Mouse (Mus musculus): ENCODE data around the gene Cep170b. TPM values are rescaled to one million over a fixed set of nuclear protein-coding genes. Genes with fewer than 3 reads are reported as not detected.

Gene Cep170b
- total and polyA plus RNA-seq, 2 experiments from 2014 or later: 46.4 to 140 TPM

DNA sequence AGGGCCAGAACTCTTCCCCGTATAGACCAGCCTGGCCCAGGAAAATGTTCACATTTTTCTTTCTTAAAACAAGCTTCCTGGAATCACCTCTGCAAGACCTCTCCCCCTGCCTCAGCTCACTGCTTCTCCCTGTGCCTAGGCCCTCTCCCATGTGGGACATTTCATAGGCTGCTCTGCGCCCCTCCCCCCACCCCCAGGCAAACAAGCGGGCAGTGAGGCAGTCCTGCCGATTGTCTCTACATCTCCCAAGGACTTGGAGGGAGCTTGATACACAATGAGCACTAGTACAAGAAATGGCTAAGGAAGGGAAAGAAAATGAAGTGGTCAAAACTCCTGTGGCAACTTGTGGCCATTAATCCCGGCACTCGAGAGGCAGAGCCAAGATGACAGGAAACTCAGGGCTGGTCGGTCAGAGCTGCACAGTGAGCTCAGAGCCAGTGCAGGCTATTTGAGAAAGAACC, 74.1 kb downstream of the Cep170b start:
- Histone ChIP-seq H3K4me2 (ENCODE audit: low read depth, low read length, poor library complexity, severe bottlenecking) (no peak overlapping the region), H3K9me3 (ENCODE audit: low read length) (no peaks in the 10 kb centered on the region), H3K4me3 (ENCODE audit: low read depth, low read length) (no peak overlapping the region), H3K4me1 (ENCODE audit: insufficient read depth, low read length) (no peaks in the 10 kb centered on the region), H3K27me3 (ENCODE audit: insufficient read depth, low read length) (no peaks in the 10 kb centered on the region), H3K9ac (replicated peaks; ENCODE audit: low read length, poor library complexity, severe bottlenecking) (no peak overlapping the region), H3K36me3 (ENCODE audit: insufficient read depth, low read length) (no peaks in the 10 kb centered on the region), H3K27ac (ENCODE audit: low read depth, low read length) (no peak overlapping the region)
- TF ChIP-seq CTCF (IDR thresholded peaks at IDR 0.05): no peak
- 27% methylated on average over 7 of the region's 7 CpGs for WGBS
- ATAC-seq (ENCODE audit: low FRiP score) (no peak), DNase-seq (ENCODE audit: low spot score) (no peak)

DNA sequence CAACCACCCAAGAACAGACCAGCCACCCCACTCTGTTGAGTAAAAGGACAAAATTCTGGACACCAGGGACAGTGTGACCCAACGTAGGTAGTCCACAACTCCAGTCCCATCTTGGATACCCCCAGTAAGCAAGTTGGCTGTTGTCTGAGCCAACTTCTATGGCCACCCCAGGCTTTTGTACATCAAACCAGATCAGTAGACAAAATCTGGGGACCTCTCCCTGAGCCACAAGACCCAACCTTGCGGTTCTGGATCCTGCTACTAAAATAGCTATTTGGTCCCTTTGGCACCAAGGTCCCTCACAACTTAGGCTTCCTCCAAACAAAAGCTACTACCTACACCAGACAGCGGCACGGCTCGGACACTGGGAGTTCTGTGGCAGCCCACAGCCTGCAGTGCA, 74.7 kb downstream of the Cep170b start:
- DNase-seq (ENCODE audit: low spot score) (no peak), ATAC-seq (ENCODE audit: low FRiP score) (no peak)
- H3K4me2 ChIP-seq (ENCODE audit: low read depth, low read length, poor library complexity, severe bottlenecking): no peak overlapping the region
- no peaks in the 10 kb centered on the region for H3K9me3 ChIP-seq (ENCODE audit: low read length)
- H3K27me3 ChIP-seq (ENCODE audit: insufficient read depth, low read length): no peaks in the 10 kb centered on the region
- TF ChIP-seq CTCF (IDR thresholded peaks at IDR 0.05): no peak
- no peak overlapping the region for H3K27ac ChIP-seq (ENCODE audit: low read depth, low read length)
- 87% methylated on average over 5 of the region's 5 CpGs for WGBS
- H3K36me3 ChIP-seq (ENCODE audit: insufficient read depth, low read length): no peaks in the 10 kb centered on the region
- no peak overlapping the region for H3K9ac ChIP-seq (replicated peaks; ENCODE audit: low read length, poor library complexity, severe bottlenecking)
- no peaks in the 10 kb centered on the region for H3K4me1 ChIP-seq (ENCODE audit: insufficient read depth, low read length)
- H3K4me3 ChIP-seq (ENCODE audit: low read depth, low read length): no peak overlapping the region

GRCm38 (mm10) chr12:112795466-112796104, 75.3 kb downstream of the Cep170b start:
- H3K9me3 ChIP-seq (ENCODE audit: low read length): no peaks in the 10 kb centered on the region
- DNase-seq (ENCODE audit: low spot score) (no peak), ATAC-seq (ENCODE audit: low FRiP score) (no peak)
- H3K27me3 ChIP-seq (ENCODE audit: insufficient read depth, low read length): peaks cover 2% of the 10 kb centered on the region; the same call in 1 of the 2 replicates
- H3K36me3 ChIP-seq (ENCODE audit: insufficient read depth, low read length): no peaks in the 10 kb centered on the region
- no peak overlapping the region for H3K9ac ChIP-seq (replicated peaks; ENCODE audit: low read length, poor library complexity, severe bottlenecking)
- H3K4me3 ChIP-seq (ENCODE audit: low read depth, low read length): no peak overlapping the region
- WGBS: 57% methylated on average over 10 of the region's 18 CpGs
- H3K4me1 ChIP-seq (ENCODE audit: insufficient read depth, low read length): no peaks in the 10 kb centered on the region
- no peak overlapping the region for H3K27ac ChIP-seq (ENCODE audit: low read depth, low read length)
- TF ChIP-seq CTCF (IDR thresholded peaks at IDR 0.05): no peak
- no peak overlapping the region for H3K4me2 ChIP-seq (ENCODE audit: low read depth, low read length, poor library complexity, severe bottlenecking)

Small RNAs within 50 kb of the gene (microRNA-seq; reads per million reads assigned to microRNA genes)
- 2.0 reads per million for gene Mir6940 (ENCODE audit: borderline number of aligned reads)

Other genes with a start within 250 kb of the Cep170b start
- gene A530016L24Rik, start 231.0 kb upstream of the Cep170b start, total RNA-seq (2014; rRNA removed): 0.05 TPM in 1 of 2 replicates, not detected in the other
- 0.05 TPM in 1 of 2 replicates, not detected in the other for gene A530016L24Rik, start 231.0 kb upstream of the Cep170b start, polyA plus RNA-seq (2015; fragmentation: Nextera tagmentation; extraction: Ambion mirVana)
- gene Tmem179, start 203.7 kb upstream of the Cep170b start, total RNA-seq (2014; rRNA removed): 118 and 132 TPM in 2 replicates
- 124 and 126 TPM in 2 replicates for gene Tmem179, start 203.7 kb upstream of the Cep170b start, polyA plus RNA-seq (2015; fragmentation: Nextera tagmentation; extraction: Ambion mirVana)
- 3.6 and 3.7 TPM in 2 replicates for gene Inf2, start 131.7 kb upstream of the Cep170b start, total RNA-seq (2014; rRNA removed)
- 1.3 TPM in 2 replicates for gene Inf2, start 131.7 kb upstream of the Cep170b start, polyA plus RNA-seq (2015; fragmentation: Nextera tagmentation; extraction: Ambion mirVana)
- gene Adssl1, start 100.4 kb upstream of the Cep170b start, total RNA-seq (2014; rRNA removed): 2.0 and 4.1 TPM in 2 replicates
- 8.2 and 9.4 TPM in 2 replicates for gene Adssl1, start 100.4 kb upstream of the Cep170b start, polyA plus RNA-seq (2015; fragmentation: Nextera tagmentation; extraction: Ambion mirVana)
- gene Siva1, start 75.8 kb upstream of the Cep170b start, total RNA-seq (2014; rRNA removed): 24.0 and 25.4 TPM in 2 replicates
- gene Siva1, start 75.8 kb upstream of the Cep170b start, polyA plus RNA-seq (2015; fragmentation: Nextera tagmentation; extraction: Ambion mirVana): 43.4 and 45.5 TPM in 2 replicates
- 201 and 208 TPM in 2 replicates for gene Akt1, start 45.6 kb upstream of the Cep170b start, total RNA-seq (2014; rRNA removed)
- 93.1 and 93.3 TPM in 2 replicates for gene Akt1, start 45.6 kb upstream of the Cep170b start, polyA plus RNA-seq (2015; fragmentation: Nextera tagmentation; extraction: Ambion mirVana)
- 0.94 and 1.5 TPM in 2 replicates for gene Zbtb42, start 41.6 kb upstream of the Cep170b start, total RNA-seq (2014; rRNA removed)
- gene Zbtb42, start 41.6 kb upstream of the Cep170b start, polyA plus RNA-seq (2015; fragmentation: Nextera tagmentation; extraction: Ambion mirVana): 1.2 and 1.8 TPM in 2 replicates
- 12.2 and 12.6 TPM in 2 replicates for gene Pld4, start 40.2 kb downstream of the Cep170b start, total RNA-seq (2014; rRNA removed)
- 8.8 TPM in 2 replicates for gene Pld4, start 40.2 kb downstream of the Cep170b start, polyA plus RNA-seq (2015; fragmentation: Nextera tagmentation; extraction: Ambion mirVana)
- gene Ahnak2, start 82.2 kb downstream of the Cep170b start, total RNA-seq (2014; rRNA removed): 5.1 and 6.1 TPM in 2 replicates
- 1.6 and 1.9 TPM in 2 replicates for gene Ahnak2, start 82.2 kb downstream of the Cep170b start, polyA plus RNA-seq (2015; fragmentation: Nextera tagmentation; extraction: Ambion mirVana)
- gene Clba1, start 88.5 kb downstream of the Cep170b start, total RNA-seq (2014; rRNA removed): 13.6 and 23.1 TPM in 2 replicates
- 25.2 and 25.9 TPM in 2 replicates for gene Clba1, start 88.5 kb downstream of the Cep170b start, polyA plus RNA-seq (2015; fragmentation: Nextera tagmentation; extraction: Ambion mirVana)
- gene Cdca4, start 109.0 kb downstream of the Cep170b start, total RNA-seq (2014; rRNA removed): 19.8 and 22.6 TPM in 2 replicates
- gene Cdca4, start 109.0 kb downstream of the Cep170b start, polyA plus RNA-seq (2015; fragmentation: Nextera tagmentation; extraction: Ambion mirVana): 20.8 and 22.0 TPM in 2 replicates
- gene Gpr132, start 147.8 kb downstream of the Cep170b start, total RNA-seq (2014; rRNA removed): 0.16 TPM in 1 of 2 replicates, not detected in the other
- 0.06 TPM in 2 replicates for gene Gpr132, start 147.8 kb downstream of the Cep170b start, polyA plus RNA-seq (2015; fragmentation: Nextera tagmentation; extraction: Ambion mirVana)
- gene Jag2, start 209.3 kb downstream of the Cep170b start, total RNA-seq (2014; rRNA removed): 88.4 and 94.6 TPM in 2 replicates
- 9.4 and 12.1 TPM in 2 replicates for gene Jag2, start 209.3 kb downstream of the Cep170b start, polyA plus RNA-seq (2015; fragmentation: Nextera tagmentation; extraction: Ambion mirVana)
- gene Nudt14, start 221.7 kb downstream of the Cep170b start, total RNA-seq (2014; rRNA removed): 23.6 and 25.8 TPM in 2 replicates
- gene Nudt14, start 221.7 kb downstream of the Cep170b start, polyA plus RNA-seq (2015; fragmentation: Nextera tagmentation; extraction: Ambion mirVana): 41.8 and 48.0 TPM in 2 replicates

Measured in midbrain, postnatal 0 days (tissue).